Mouse (Mus musculus): ENCODE measurements at regions not wholly inside any gene's neighbourhood (a gene's known extent, or its start where the extent isn't known, plus 50 kb on each side); places are given as distances from the start of the nearest gene placed in this dataset.

GRCm38 (mm10) chr15:96031085-96031780 lies 240.6 kb downstream of the Ano6 start:
- Histone ChIP-seq H3K9ac (ENCODE audit: control insufficient read depth, low read depth, low read length, poor library complexity, severe bottlenecking) (no peak overlapping the region), H3K4me1 (ENCODE audit: control insufficient read depth in 1 of 2, insufficient read depth in 2 of 2, low read length in 2 of 2) (no peaks in the 10 kb centered on the region), H3K36me3 (ENCODE audit: control insufficient read depth in 1 of 2, insufficient read depth in 2 of 2, low read length in 2 of 2) (no peaks in the 10 kb centered on the region), H3K27ac (ENCODE audit: control insufficient read depth, low read depth, low read length) (no peak overlapping the region), H3K4me3 (ENCODE audit: control insufficient read depth in 1 of 2, insufficient read depth in 1 of 2, low read depth in 2 of 2, low read length in 2 of 2) (no peak overlapping the region), H3K27me3 (ENCODE audit: control insufficient read depth in 1 of 2, insufficient read depth in 2 of 2, low read length in 2 of 2) (no peaks in the 10 kb centered on the region; a peak in 1 of 4 replicates), H3K9me3 (replicated peaks; ENCODE audit: insufficient read depth, low read length) (no peaks in the 10 kb centered on the region), H3K79me2 (ENCODE audit: control insufficient read depth, insufficient read depth, low read length, poor library complexity) (no peaks in the 10 kb centered on the region)
- no peak for DNase-seq (ENCODE audit: low read depth, low spot score)
- no peak for TF ChIP-seq MXI1 (IDR thresholded peaks at IDR 0.05; ENCODE audit: low read depth, low read length)
- no peak for TF ChIP-seq CHD1 (IDR thresholded peaks at IDR 0.05; ENCODE audit: low read depth, low read length)
- no peak for TF ChIP-seq CTCF (IDR thresholded peaks at IDR 0.05 in 2 of 3, conservative IDR thresholded peaks at IDR 0.05 in 1 of 3; ENCODE audit: control insufficient read depth in 1 of 3, insufficient read depth in 1 of 3, low read depth in 2 of 3, low read length in 3 of 3, poor library complexity in 1 of 3, severe bottlenecking in 1 of 3)
- TF ChIP-seq POLR2A (IDR thresholded peaks at IDR 0.05; ENCODE audit: control insufficient read depth in 1 of 2, insufficient read depth in 1 of 2, low read depth in 1 of 2, low read length in 2 of 2, poor library complexity in 1 of 2): no peak
- TF ChIP-seq KAT2A (conservative IDR thresholded peaks at IDR 0.05; ENCODE audit: low read depth, low read length): no peak

GRCm38 (mm10) chr15:96035273-96035672 lies 244.6 kb downstream of the Ano6 start:
- Histone ChIP-seq H3K9ac (ENCODE audit: control insufficient read depth, low read depth, low read length, poor library complexity, severe bottlenecking) (no peak overlapping the region), H3K4me1 (ENCODE audit: control insufficient read depth in 1 of 2, insufficient read depth in 2 of 2, low read length in 2 of 2) (no peaks in the 10 kb centered on the region), H3K9me3 (replicated peaks; ENCODE audit: insufficient read depth, low read length) (no peaks in the 10 kb centered on the region), H3K27me3 (ENCODE audit: control insufficient read depth in 1 of 2, insufficient read depth in 2 of 2, low read length in 2 of 2) (peaks cover 0 to 3% of the 10 kb centered on the region in 2 experiments; a peak in 2 of 4 replicates), H3K36me3 (ENCODE audit: control insufficient read depth in 1 of 2, insufficient read depth in 2 of 2, low read length in 2 of 2) (no peaks in the 10 kb centered on the region), H3K27ac (ENCODE audit: control insufficient read depth, low read depth, low read length) (no peak overlapping the region), H3K4me3 (ENCODE audit: control insufficient read depth in 1 of 2, insufficient read depth in 1 of 2, low read depth in 2 of 2, low read length in 2 of 2) (no peak overlapping the region), H3K79me2 (ENCODE audit: control insufficient read depth, insufficient read depth, low read length, poor library complexity) (no peaks in the 10 kb centered on the region)
- no peak for TF ChIP-seq POLR2AphosphoS5 (IDR thresholded peaks at IDR 0.05; ENCODE audit: borderline replicate concordance, low read depth, low read length)
- TF ChIP-seq USF1 (IDR thresholded peaks at IDR 0.05; ENCODE audit: low read depth, low read length): no peak
- TF ChIP-seq CHD2 (IDR thresholded peaks at IDR 0.05; ENCODE audit: low read length): no peak
- no peak for TF ChIP-seq MAFK (IDR thresholded peaks at IDR 0.05; ENCODE audit: borderline replicate concordance, low read depth, low read length)
- TF ChIP-seq MAX (IDR thresholded peaks at IDR 0.05; ENCODE audit: low read length): no peak
- no peak for DNase-seq (ENCODE audit: low read depth, low spot score)

- TF ChIP-seq ELF1 (IDR thresholded peaks at IDR 0.05; ENCODE audit: low read depth, low read length) (no peak), MEF2A (IDR thresholded peaks at IDR 0.05; ENCODE audit: extremely low read depth, insufficient replicate concordance, low read depth, low read length, poor library complexity, severe bottlenecking) (no peak), POLR2A (IDR thresholded peaks at IDR 0.05; ENCODE audit: control insufficient read depth in 1 of 2, insufficient read depth in 1 of 2, low read depth in 1 of 2, low read length in 2 of 2, poor library complexity in 1 of 2) (no peak), EP300 (IDR thresholded peaks at IDR 0.05; ENCODE audit: low read depth in 1 of 2, low read length in 2 of 2) (no peak), RCOR1 (IDR thresholded peaks at IDR 0.05; ENCODE audit: low read depth, low read length) (no peak), KAT2A (conservative IDR thresholded peaks at IDR 0.05; ENCODE audit: low read depth, low read length) (no peak), UBTF (IDR thresholded peaks at IDR 0.05; ENCODE audit: borderline replicate concordance, insufficient read depth, low read depth, low read length) (no peak), TCF12 (IDR thresholded peaks at IDR 0.05; ENCODE audit: low read depth, low read length) (no peak), ZKSCAN1 (IDR thresholded peaks at IDR 0.05; ENCODE audit: low read depth, low read length) (no peak), CHD2 (IDR thresholded peaks at IDR 0.05; ENCODE audit: low read length) (no peak), ETS1 (IDR thresholded peaks at IDR 0.05; ENCODE audit: low read depth, low read length) (no peak)
- no peak overlapping the region for H3K9ac ChIP-seq (ENCODE audit: control insufficient read depth, low read depth, low read length, poor library complexity, severe bottlenecking)
- no peak overlapping the region for H3K4me3 ChIP-seq (ENCODE audit: control insufficient read depth in 1 of 2, insufficient read depth in 1 of 2, low read depth in 2 of 2, low read length in 2 of 2)
- H3K27me3 ChIP-seq (ENCODE audit: control insufficient read depth in 1 of 2, insufficient read depth in 2 of 2, low read length in 2 of 2): peaks cover 6 to 11% of the 10 kb centered on the region in 2 experiments
- no peak for DNase-seq (ENCODE audit: low read depth, low spot score)
- no peaks in the 10 kb centered on the region for H3K9me3 ChIP-seq (replicated peaks; ENCODE audit: insufficient read depth, low read length)
- H3K79me2 ChIP-seq (ENCODE audit: control insufficient read depth, insufficient read depth, low read length, poor library complexity): no peaks in the 10 kb centered on the region
- no peaks in the 10 kb centered on the region for H3K36me3 ChIP-seq (ENCODE audit: control insufficient read depth in 1 of 2, insufficient read depth in 2 of 2, low read length in 2 of 2)
- no peaks in the 10 kb centered on the region for H3K4me1 ChIP-seq (ENCODE audit: control insufficient read depth in 1 of 2, insufficient read depth in 2 of 2, low read length in 2 of 2)
- H3K27ac ChIP-seq (ENCODE audit: control insufficient read depth, low read depth, low read length): no peak overlapping the region
Observed at GRCm38 (mm10) chr15:96045561-96045960, 241.8 kb upstream of the Arid2 start.

Data from MEL (cell line).